Mouse (Mus musculus) hindbrain, embryonic 13.5 days (tissue): ENCODE measurements around the gene Kcmf1. TPM values are rescaled to one million over a fixed set of nuclear protein-coding genes. Genes with fewer than 3 reads are reported as not detected.
"Not testable (repeated sequence)": the region's sequence is repeated elsewhere in the genome, so short reads cannot be mapped to it uniquely, and the experiment has no call there.

ENCODE experiments used
- ATAC-seq: fragments of 200-750 bp; cut with Nextera tagmentation; 2 replicates; pipeline ENCODE4 v1.8.0; 2017; ENCODE audit warnings: moderate TSS enrichment; ENCODE audit not compliant: low FRiP score
- H3K27ac ChIP-seq: fragments of 300-500 bp; sonication (generic); 2 replicates; pipeline ENCODE4 v1.5.1; 2015; ENCODE audit warnings: inconsistent platforms, mild to moderate bottlenecking, moderate library complexity
- H3K27me3 ChIP-seq: fragments of 300-500 bp; sonication (generic); 2 replicates; pipeline ENCODE4 v1.6.1; 2015; ENCODE audit warnings: mild to moderate bottlenecking, inconsistent platforms
- H3K36me3 ChIP-seq: fragments of 300-500 bp; sonication (generic); 2 replicates; pipeline ENCODE4 v1.6.1; 2015; ENCODE audit warnings: mild to moderate bottlenecking, inconsistent platforms
- H3K4me1 ChIP-seq: fragments of 300-500 bp; sonication (generic); replicated peaks from 2 replicates; pipeline ENCODE4 v1.6.1; 2015; ENCODE audit warnings: inconsistent platforms
- H3K4me2 ChIP-seq: fragments of 300-500 bp; sonication (generic); 2 replicates; pipeline ENCODE4 v1.6.1; 2015; ENCODE audit warnings: inconsistent platforms, mild to moderate bottlenecking, moderate library complexity
- H3K4me3 ChIP-seq: fragments of 300-500 bp; sonication (generic); 2 replicates; pipeline ENCODE4 v1.5.1; 2015; ENCODE audit warnings: mild to moderate bottlenecking, inconsistent platforms
- H3K9ac ChIP-seq: fragments of 300-500 bp; sonication (generic); 2 replicates; pipeline ENCODE4 v1.6.1; 2015; ENCODE audit warnings: mild to moderate bottlenecking, inconsistent platforms
- H3K9me3 ChIP-seq: fragments of 300-500 bp; sonication (generic); 2 replicates; pipeline ENCODE4 v1.6.1; 2016; ENCODE audit warnings: inconsistent platforms
- WGBS: fragments of 180-500 bp; shearing (Covaris S2); methylation state at CpG from one replicate; pipeline ENCODE4 v1.1.7; 2015; 5-methylcytosine and 5-hydroxymethylcytosine counted together
- polyA plus RNA-seq: library from polyadenylated mRNA; unstranded; fragments of >200 nt; fragmentation: Nextera tagmentation; extraction: Ambion mirVana; gene quantifications from 2 replicates; pipeline ENCODE4 v1.2.1, GENCODE M21; 2015

The Kcmf1 gene
- polyA plus RNA-seq, 1 experiment from 2014 or later: 29.3 TPM

- Histone ChIP-seq H3K36me3 (no peaks in the 10 kb centered on the region), H3K4me1 (peaks cover 27% of the 10 kb centered on the region), H3K9me3 (no peaks in the 10 kb centered on the region), H3K4me3 (no peak overlapping the region), H3K27me3 (no peaks in the 10 kb centered on the region), H3K4me2 (no peak overlapping the region), H3K27ac (no peak overlapping the region), H3K9ac (no peak overlapping the region)
- WGBS: 84% methylated on average over 5 of the region's 5 CpGs
- no peak for ATAC-seq
These were observed 31.1 kb downstream of the Kcmf1 start for GRCm38 (mm10) chr6:72868688-72869087.

GRCm38 (mm10) chr6:72867746-72868145, 32.0 kb downstream of the Kcmf1 start:
- no peaks in the 10 kb centered on the region for H3K36me3 ChIP-seq
- WGBS: 100% methylated on average over 1 of the region's 1 CpGs
- H3K9ac ChIP-seq: no peak overlapping the region
- H3K4me1 ChIP-seq: peaks cover 27% of the 10 kb centered on the region
- ATAC-seq: no peak
- H3K27me3 ChIP-seq: no peaks in the 10 kb centered on the region
- H3K4me2 ChIP-seq: no peak overlapping the region
- H3K4me3 ChIP-seq: no peak overlapping the region
- H3K9me3 ChIP-seq: no peaks in the 10 kb centered on the region
- no peak overlapping the region for H3K27ac ChIP-seq

- Histone ChIP-seq H3K27me3 (no peaks in the 10 kb centered on the region), H3K36me3 (no peaks in the 10 kb centered on the region), H3K4me1 (peaks cover 20% of the 10 kb centered on the region), H3K9me3 (no peaks in the 10 kb centered on the region), H3K4me3 (no peak overlapping the region), H3K27ac (no peak overlapping the region), H3K4me2 (no peak overlapping the region), H3K9ac (no peak overlapping the region)
- 82% methylated on average over 2 of the region's 2 CpGs for WGBS
- ATAC-seq: no peak
These were observed 33.5 kb downstream of the Kcmf1 start for GRCm38 (mm10) chr6:72866232-72866631.

GRCm38 (mm10) chr6:72862686-72863085, 37.1 kb downstream of the Kcmf1 start:
- not testable (repeated sequence) for H3K36me3 ChIP-seq, H3K27me3 ChIP-seq, H3K4me2 ChIP-seq, H3K4me3 ChIP-seq, ATAC-seq, H3K27ac ChIP-seq, H3K9me3 ChIP-seq, H3K9ac ChIP-seq, H3K4me1 ChIP-seq
- over 99% methylated on average over 5 of the region's 5 CpGs for WGBS

- H3K4me1 ChIP-seq: no peaks in the 10 kb centered on the region
- H3K4me3 ChIP-seq: no peak overlapping the region
- no peak overlapping the region for H3K4me2 ChIP-seq
- peaks cover 51% of the 10 kb centered on the region for H3K36me3 ChIP-seq
- no peaks in the 10 kb centered on the region for H3K27me3 ChIP-seq
- H3K9ac ChIP-seq: no peak overlapping the region
- no peak overlapping the region for H3K27ac ChIP-seq
- no peak for ATAC-seq
- no peaks in the 10 kb centered on the region for H3K9me3 ChIP-seq
- WGBS: 92% methylated on average over 5 of the region's 5 CpGs
These were observed 45.5 kb downstream of the Kcmf1 start for GRCm38 (mm10) chr6:72854256-72854655.

- ATAC-seq: no peak
- 89% methylated on average over 4 of the region's 4 CpGs for WGBS
These were observed 47.6 kb downstream of the Kcmf1 start for GRCm38 (mm10) chr6:72852180-72852579.

GRCm38 (mm10) chr6:72851633-72852032, 48.1 kb downstream of the Kcmf1 start:
- Histone ChIP-seq H3K9ac (no peak overlapping the region), H3K4me1 (no peaks in the 10 kb centered on the region), H3K36me3 (peaks cover 58% of the 10 kb centered on the region), H3K4me2 (no peak overlapping the region), H3K9me3 (no peaks in the 10 kb centered on the region), H3K4me3 (no peak overlapping the region), H3K27me3 (no peaks in the 10 kb centered on the region), H3K27ac (no peak overlapping the region)
- ATAC-seq: no peak
- 81% methylated on average over 5 of the region's 5 CpGs for WGBS

More at GRCm38 (mm10) chr6:72852180-72852579, 47.6 kb downstream of the Kcmf1 start:
- Histone ChIP-seq H3K4me3 (no peak overlapping the region), H3K4me2 (no peak overlapping the region), H3K9me3 (no peaks in the 10 kb centered on the region), H3K27ac (no peak overlapping the region), H3K9ac (no peak overlapping the region), H3K4me1 (no peaks in the 10 kb centered on the region), H3K27me3 (no peaks in the 10 kb centered on the region), H3K36me3 (peaks cover 58% of the 10 kb centered on the region)

GRCm38 (mm10) chr6:72841986-72842502, 57.7 kb downstream of the Kcmf1 start:
- Histone ChIP-seq H3K4me3 (no peak overlapping the region), H3K9ac (no peak overlapping the region), H3K9me3 (no peaks in the 10 kb centered on the region), H3K4me1 (no peaks in the 10 kb centered on the region), H3K27ac (no peak overlapping the region), H3K36me3 (peaks cover 62% of the 10 kb centered on the region), H3K27me3 (no peaks in the 10 kb centered on the region), H3K4me2 (no peak overlapping the region)
- no peak for ATAC-seq
- 93% methylated on average over 7 of the region's 7 CpGs for WGBS

- 91% methylated on average over 13 of the region's 13 CpGs for WGBS
- H3K27ac ChIP-seq: no peak overlapping the region
- no peaks in the 10 kb centered on the region for H3K4me1 ChIP-seq
- no peak for ATAC-seq
- H3K4me2 ChIP-seq: no peak overlapping the region
- H3K9me3 ChIP-seq: no peaks in the 10 kb centered on the region
- H3K4me3 ChIP-seq: no peak overlapping the region
- peaks cover 53% of the 10 kb centered on the region for H3K36me3 ChIP-seq
- H3K9ac ChIP-seq: no peak overlapping the region
- H3K27me3 ChIP-seq: no peaks in the 10 kb centered on the region
These were observed 58.7 kb downstream of the Kcmf1 start for GRCm38 (mm10) chr6:72840867-72841780.

- H3K9ac ChIP-seq: no peak overlapping the region
- no peak for ATAC-seq
- no peaks in the 10 kb centered on the region for H3K9me3 ChIP-seq
- H3K4me2 ChIP-seq: no peak overlapping the region
- no peaks in the 10 kb centered on the region for H3K27me3 ChIP-seq
- H3K36me3 ChIP-seq: peaks cover 22% of the 10 kb centered on the region
- WGBS: 87% methylated on average over 4 of the region's 4 CpGs
- H3K27ac ChIP-seq: no peak overlapping the region
- no peaks in the 10 kb centered on the region for H3K4me1 ChIP-seq
- no peak overlapping the region for H3K4me3 ChIP-seq
These were observed 62.0 kb downstream of the Kcmf1 start for GRCm38 (mm10) chr6:72837756-72838155.

- H3K27ac ChIP-seq: no peak overlapping the region
- no peak overlapping the region for H3K9ac ChIP-seq
- no peaks in the 10 kb centered on the region for H3K9me3 ChIP-seq
- no peak overlapping the region for H3K4me3 ChIP-seq
- H3K4me1 ChIP-seq: no peaks in the 10 kb centered on the region
- ATAC-seq: no peak
- H3K27me3 ChIP-seq: no peaks in the 10 kb centered on the region
- H3K36me3 ChIP-seq: peaks cover 6% of the 10 kb centered on the region
- H3K4me2 ChIP-seq: no peak overlapping the region
- 67% methylated on average over 4 of the region's 4 CpGs for WGBS
These were observed 65.3 kb downstream of the Kcmf1 start for GRCm38 (mm10) chr6:72834518-72834917.

- Histone ChIP-seq H3K4me2 (no peak overlapping the region), H3K36me3 (no peaks in the 10 kb centered on the region), H3K27ac (no peak overlapping the region), H3K4me1 (0 out of 2 replicates have a peak, but pooled peaks cover 2% of the 10 kb centered on the region), H3K9ac (no peak overlapping the region), H3K4me3 (no peak overlapping the region), H3K27me3 (peaks cover under 1% of the 10 kb centered on the region; the same call in 1 of the 2 replicates), H3K9me3 (no peaks in the 10 kb centered on the region)
- no peak for ATAC-seq
- 61% methylated on average over 3 of the region's 3 CpGs for WGBS
These were observed 67.9 kb downstream of the Kcmf1 start for GRCm38 (mm10) chr6:72831858-72832257.

GRCm38 (mm10) chr6:72831276-72831675, 68.5 kb downstream of the Kcmf1 start:
- Histone ChIP-seq H3K27me3 (peaks cover 4% of the 10 kb centered on the region; the same call in 1 of the 2 replicates), H3K4me1 (0 out of 2 replicates have a peak, but pooled peaks cover 2% of the 10 kb centered on the region), H3K4me3 (no peak overlapping the region), H3K9ac (no peak overlapping the region), H3K4me2 (no peak overlapping the region), H3K9me3 (no peaks in the 10 kb centered on the region), H3K36me3 (no peaks in the 10 kb centered on the region), H3K27ac (no peak overlapping the region)
- 39% methylated on average over 3 of the region's 3 CpGs for WGBS
- ATAC-seq: peak; percentile 29; the same call in 1 of the 2 replicates
